Mouse (Mus musculus): Measurements from ENCODE around the gene 4930535I16Rik. TPM values are rescaled to one million over a fixed set of nuclear protein-coding genes. Genes with fewer than 3 reads are reported as not detected.

Gene 4930535I16Rik
- polyA plus RNA-seq, 1 experiment from 2014 or later: not detected

DNA sequence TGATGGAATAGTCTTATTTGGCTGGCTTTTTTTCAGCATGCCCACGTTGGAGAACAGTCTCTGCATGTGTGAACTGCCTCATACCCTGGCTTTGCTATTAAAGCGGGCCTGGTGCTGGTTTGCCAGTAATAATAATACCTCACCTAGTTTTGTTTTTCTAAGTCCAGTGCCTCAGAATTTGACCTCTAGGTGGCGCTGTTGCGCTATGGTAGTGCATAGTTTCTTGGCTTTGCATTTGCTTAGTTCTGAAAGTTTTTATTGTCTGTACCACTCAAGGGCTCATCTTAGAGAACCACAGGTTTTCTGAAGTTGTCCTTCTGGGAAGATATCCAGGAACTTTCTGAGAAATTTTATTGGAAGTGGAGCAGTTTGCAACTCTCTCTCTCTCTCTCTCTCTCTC, 22.0 kb upstream of the 4930535I16Rik start:
- no peak for ATAC-seq (ENCODE audit: low FRiP score)
- Histone ChIP-seq H3K4me2 (replicated peaks) (no peak overlapping the region), H3K27me3 (no peaks in the 10 kb centered on the region), H3K9me3 (replicated peaks) (no peaks in the 10 kb centered on the region), H3K9ac (no peak overlapping the region), H3K4me3 (no peak overlapping the region), H3K27ac (no peak overlapping the region), H3K4me1 (no peaks in the 10 kb centered on the region), H3K36me3 (peaks cover 24% of the 10 kb centered on the region)
- WGBS: 7% methylated on average over 4 of the region's 4 CpGs

GRCm38 (mm10) chr4:123936059-123936458, 18.2 kb upstream of the 4930535I16Rik start:
- Histone ChIP-seq H3K36me3 (peaks cover 55% of the 10 kb centered on the region), H3K27me3 (no peaks in the 10 kb centered on the region), H3K9me3 (replicated peaks) (no peaks in the 10 kb centered on the region), H3K4me3 (no peak overlapping the region), H3K9ac (no peak overlapping the region), H3K4me1 (no peaks in the 10 kb centered on the region), H3K4me2 (replicated peaks) (no peak overlapping the region), H3K27ac (no peak overlapping the region)
- ATAC-seq (ENCODE audit: low FRiP score): no peak
- WGBS: 94% methylated on average over 7 of the region's 7 CpGs

- peaks cover 72% of the 10 kb centered on the region for H3K36me3 ChIP-seq
- WGBS: 93% methylated on average over 4 of the region's 4 CpGs
- H3K27ac ChIP-seq: no peak overlapping the region
- ATAC-seq (ENCODE audit: low FRiP score): no peak
- H3K4me3 ChIP-seq: no peak overlapping the region
- no peaks in the 10 kb centered on the region for H3K27me3 ChIP-seq
- no peak overlapping the region for H3K4me2 ChIP-seq (replicated peaks)
- no peak overlapping the region for H3K9ac ChIP-seq
- no peaks in the 10 kb centered on the region for H3K9me3 ChIP-seq (replicated peaks)
- no peaks in the 10 kb centered on the region for H3K4me1 ChIP-seq
These were observed 16.5 kb upstream of the 4930535I16Rik start for GRCm38 (mm10) chr4:123934306-123934705.

DNA sequence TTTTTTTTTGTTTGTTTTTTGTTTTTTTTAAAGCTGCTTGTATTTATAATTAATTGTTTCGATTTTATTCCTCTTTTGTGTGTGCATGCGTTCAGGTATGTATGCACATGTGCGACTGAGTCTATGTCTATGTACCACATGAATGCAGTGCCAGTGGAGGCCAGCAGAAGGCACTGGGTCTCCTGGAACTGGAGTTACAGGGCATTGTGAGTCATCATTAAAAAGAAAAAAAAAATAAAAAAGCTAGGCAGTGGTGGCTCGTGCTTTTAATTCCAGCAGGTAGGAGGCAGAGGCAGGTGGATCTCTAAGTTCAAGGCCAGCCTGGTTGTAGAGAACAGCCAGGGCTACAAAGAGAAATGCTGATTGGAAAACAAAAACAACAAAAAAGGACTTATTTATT, 12.2 kb upstream of the 4930535I16Rik start:
- no peak for ATAC-seq (ENCODE audit: low FRiP score)

DNA sequence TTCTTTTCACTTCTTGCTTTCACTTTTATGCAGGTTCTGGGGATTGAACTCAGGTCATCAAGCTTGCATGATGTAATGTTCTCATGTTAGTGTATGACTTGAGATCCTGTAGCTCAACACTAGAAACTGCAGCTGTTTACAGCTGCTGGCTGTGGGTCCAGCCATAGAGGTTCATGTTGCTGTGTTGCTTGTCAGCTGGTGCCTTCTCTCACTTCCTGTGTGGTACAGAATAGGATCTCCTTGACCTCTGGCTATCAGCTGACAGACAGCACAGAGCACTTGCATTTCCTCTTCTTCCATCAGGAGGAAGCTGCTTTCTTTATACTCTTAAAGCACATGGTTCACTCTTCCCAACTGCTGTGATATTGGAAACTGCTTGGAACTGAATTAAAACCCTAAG, 10.1 kb upstream of the 4930535I16Rik start:
- no peak for ATAC-seq (ENCODE audit: low FRiP score)
- Histone ChIP-seq H3K9ac (no peak overlapping the region), H3K27ac (no peak overlapping the region), H3K27me3 (no peaks in the 10 kb centered on the region), H3K4me1 (no peaks in the 10 kb centered on the region), H3K4me2 (replicated peaks) (no peak overlapping the region), H3K36me3 (peaks cover 76% of the 10 kb centered on the region), H3K4me3 (no peak overlapping the region), H3K9me3 (replicated peaks) (no peaks in the 10 kb centered on the region)

More for the DNA sequence above, 12.2 kb upstream of the 4930535I16Rik start:
- H3K27ac ChIP-seq: no peak overlapping the region
- H3K4me3 ChIP-seq: no peak overlapping the region
- H3K36me3 ChIP-seq: peaks cover 75% of the 10 kb centered on the region
- 95% methylated on average over 4 of the region's 4 CpGs for WGBS
- H3K4me2 ChIP-seq (replicated peaks): no peak overlapping the region
- no peaks in the 10 kb centered on the region for H3K9me3 ChIP-seq (replicated peaks)
- H3K9ac ChIP-seq: no peak overlapping the region
- H3K27me3 ChIP-seq: no peaks in the 10 kb centered on the region
- no peaks in the 10 kb centered on the region for H3K4me1 ChIP-seq

GRCm38 (mm10) chr4:123921055-123921565, 3.3 kb upstream of the 4930535I16Rik start:
- Histone ChIP-seq H3K9ac (no peak overlapping the region), H3K27me3 (no peaks in the 10 kb centered on the region), H3K4me1 (peaks cover 18% of the 10 kb centered on the region), H3K36me3 (peaks cover 49% of the 10 kb centered on the region), H3K27ac (no peak overlapping the region), H3K9me3 (replicated peaks) (no peaks in the 10 kb centered on the region), H3K4me3 (no peak overlapping the region), H3K4me2 (replicated peaks) (no peak overlapping the region)
- ATAC-seq (ENCODE audit: low FRiP score): no peak
- WGBS: 90% methylated on average over 4 of the region's 4 CpGs

DNA sequence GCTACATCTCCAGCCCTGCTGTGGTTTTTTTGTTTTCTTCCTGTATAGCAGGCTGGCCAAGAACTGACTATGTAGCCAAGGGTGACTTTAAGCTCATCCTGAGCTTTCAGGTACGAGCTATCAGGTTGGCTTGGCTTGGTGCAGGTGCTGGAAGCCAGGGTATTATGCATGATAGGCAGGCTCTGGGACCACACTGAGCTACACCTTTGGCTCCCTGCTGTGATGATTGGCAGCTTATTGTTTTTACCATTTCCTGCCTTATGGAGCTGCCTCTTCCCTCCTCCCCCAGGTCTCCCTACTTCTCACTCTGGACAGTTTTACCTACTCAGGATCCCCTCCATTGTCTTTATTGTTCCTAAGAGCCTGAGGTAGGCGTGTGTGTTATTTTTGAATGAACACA, 1.0 kb upstream of the 4930535I16Rik start:
- Histone ChIP-seq H3K4me3 (peak overlapping the region; percentile 98; the same call in 1 of the 2 replicates), H3K4me1 (peaks cover 27% of the 10 kb centered on the region), H3K36me3 (peaks cover 33% of the 10 kb centered on the region), H3K4me2 (replicated peaks) (peak overlapping the region; percentile 93), H3K27ac (no peak overlapping the region), H3K9ac (peak overlapping the region; percentile 96), H3K9me3 (replicated peaks) (no peaks in the 10 kb centered on the region), H3K27me3 (no peaks in the 10 kb centered on the region)
- ATAC-seq (ENCODE audit: low FRiP score): no peak
- WGBS: 59% methylated on average over 2 of the region's 2 CpGs

- peaks cover 29% of the 10 kb centered on the region for H3K36me3 ChIP-seq
- ATAC-seq (ENCODE audit: low FRiP score): peak; percentile 99
- 1% methylated on average over 46 of the region's 49 CpGs for WGBS
- H3K9me3 ChIP-seq (replicated peaks): no peaks in the 10 kb centered on the region
- H3K4me2 ChIP-seq (replicated peaks): peak within 1 kb of the TSS; percentile 93
- peaks cover 27% of the 10 kb centered on the region for H3K4me1 ChIP-seq
- H3K4me3 ChIP-seq: peak within 1 kb of the TSS; percentile 98
- H3K27ac ChIP-seq: peak within 1 kb of the TSS; percentile 86
- H3K27me3 ChIP-seq: no peaks in the 10 kb centered on the region
- peak within 1 kb of the TSS; percentile 96 for H3K9ac ChIP-seq
These were observed 874 bp downstream of the 4930535I16Rik start, which contains the start of gene Rragc for GRCm38 (mm10) chr4:123916748-123917547. Gene Rragc (plus strand): TSS chr4:123917446.

GRCm38 (mm10) chr4:123912431-123912830, 5.4 kb downstream of the 4930535I16Rik start:
- Histone ChIP-seq H3K27me3 (no peaks in the 10 kb centered on the region), H3K4me2 (replicated peaks) (no peak overlapping the region), H3K9ac (no peak overlapping the region), H3K27ac (no peak overlapping the region), H3K4me1 (peaks cover 14% of the 10 kb centered on the region), H3K36me3 (peaks cover 20% of the 10 kb centered on the region), H3K4me3 (no peak overlapping the region), H3K9me3 (replicated peaks) (no peaks in the 10 kb centered on the region)
- 74% methylated on average over 2 of the region's 2 CpGs for WGBS
- no peak for ATAC-seq (ENCODE audit: low FRiP score)

- Histone ChIP-seq H3K36me3 (peaks cover 20% of the 10 kb centered on the region), H3K4me3 (no peak overlapping the region), H3K9me3 (replicated peaks) (no peaks in the 10 kb centered on the region), H3K4me2 (replicated peaks) (no peak overlapping the region), H3K4me1 (peaks cover 15% of the 10 kb centered on the region), H3K27me3 (no peaks in the 10 kb centered on the region), H3K27ac (no peak overlapping the region), H3K9ac (no peak overlapping the region)
- no peak for ATAC-seq (ENCODE audit: low FRiP score)
- 87% methylated on average over 4 of the region's 4 CpGs for WGBS
These were observed 6.3 kb downstream of the 4930535I16Rik start for GRCm38 (mm10) chr4:123911503-123911902.

DNA sequence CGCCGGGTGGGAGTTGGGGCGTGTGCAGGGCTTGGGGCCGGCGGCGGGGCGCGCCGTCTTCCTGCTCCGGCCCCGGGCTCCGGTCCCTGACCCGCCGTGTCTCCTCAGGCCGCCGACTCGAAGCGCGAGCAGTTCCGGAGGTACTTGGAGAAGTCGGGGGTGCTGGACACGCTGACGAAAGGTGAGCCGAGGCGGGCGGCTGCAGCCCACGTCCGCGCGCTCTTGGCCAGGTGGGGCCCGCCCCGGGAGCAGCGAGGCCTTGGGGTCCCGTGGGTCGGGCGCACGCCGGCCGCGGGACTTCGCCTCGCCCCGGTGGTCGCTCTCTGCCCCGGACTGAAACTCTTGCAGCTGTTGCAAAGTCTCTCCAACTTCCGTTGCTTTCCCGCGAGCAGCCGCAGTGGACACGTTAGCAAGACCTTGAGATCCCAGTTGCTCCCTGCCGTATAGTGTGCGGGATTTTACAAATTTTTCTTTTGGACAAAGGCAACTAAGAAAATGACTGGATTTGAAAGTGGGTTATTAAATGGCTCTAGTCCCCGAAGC, 12.6 kb downstream of the 4930535I16Rik start:
- peak overlapping the region; percentile 81 for H3K27ac ChIP-seq
- WGBS: under 1% methylated on average over 52 of the region's 53 CpGs
- peak overlapping the region; percentile 90 for H3K9ac ChIP-seq
- H3K4me2 ChIP-seq (replicated peaks): peak overlapping the region; percentile 92
- H3K4me3 ChIP-seq: peak overlapping the region; percentile 62
- no peak for ATAC-seq (ENCODE audit: low FRiP score)
- H3K36me3 ChIP-seq: no peaks in the 10 kb centered on the region
- no peaks in the 10 kb centered on the region for H3K27me3 ChIP-seq
- H3K9me3 ChIP-seq (replicated peaks): no peaks in the 10 kb centered on the region
- peaks cover 15% of the 10 kb centered on the region for H3K4me1 ChIP-seq

- peak within 1 kb of the TSS; percentile 90 for H3K9ac ChIP-seq
- ATAC-seq (ENCODE audit: low FRiP score): peak; percentile 100
- H3K36me3 ChIP-seq: no peaks in the 10 kb centered on the region
- H3K27ac ChIP-seq: peak within 1 kb of the TSS; percentile 81
- H3K9me3 ChIP-seq (replicated peaks): no peaks in the 10 kb centered on the region
- WGBS: under 1% methylated on average over 44 of the region's 49 CpGs
- H3K4me2 ChIP-seq (replicated peaks): peak within 1 kb of the TSS; percentile 92
- no peaks in the 10 kb centered on the region for H3K27me3 ChIP-seq
- H3K4me1 ChIP-seq: peaks cover 15% of the 10 kb centered on the region
- peak within 1 kb of the TSS; percentile 62 for H3K4me3 ChIP-seq
These were observed 13.3 kb downstream of the 4930535I16Rik start, which contains the start of gene Mycbp for GRCm38 (mm10) chr4:123904333-123905125. Gene Mycbp (plus strand): TSS chr4:123904832.
